Mouse (Mus musculus) kidney, adult 2 months (tissue): Measurements from ENCODE around the gene Chrna9.

Experiments
- CTCF ChIP-seq: fragments of 200-500 bp; conservative IDR thresholded peaks from 2 replicates; pipeline ENCODE4 v1.5.1; 2011; ENCODE audit warnings: low read depth, mild to moderate bottlenecking, control low read depth, low read length, moderate library complexity, mixed read lengths; ENCODE audit not compliant: insufficient read depth, insufficient read length
- POLR2A ChIP-seq: fragments of 200-500 bp; IDR thresholded peaks from one replicate; pipeline ENCODE4 v1.6.1; 2011; ENCODE audit warnings: low read depth, low read length, control low read depth

- TF ChIP-seq CTCF (no peak), POLR2A (no peak)
These were observed 31.9 kb upstream of the Chrna9 start for GRCm38 (mm10) chr5:65902811-65903210.
